Mouse (Mus musculus) thymus, adult 2 months (tissue): ENCODE measurements at regions not wholly inside any gene's neighbourhood (a gene's known extent, or its start where the extent isn't known, plus 50 kb on each side); places are given as distances from the start of the nearest gene placed in this dataset.

Experiments
- CTCF ChIP-seq: fragments of 200-500 bp; IDR thresholded peaks from 2 replicates; pipeline ENCODE4 v1.5.1; 2012; ENCODE audit warnings: mild to moderate bottlenecking, control low read depth, low read length, moderate library complexity, borderline replicate concordance; ENCODE audit not compliant: control insufficient read depth, poor library complexity, insufficient read depth; ENCODE audit errors: extremely low read depth
- POLR2A ChIP-seq: fragments of 200-500 bp; IDR thresholded peaks from 2 replicates; pipeline ENCODE4 v1.6.1; 2012; ENCODE audit warnings: mild to moderate bottlenecking, low read length, control low read depth, moderate library complexity; ENCODE audit not compliant: control insufficient read depth, poor library complexity, insufficient read depth; ENCODE audit errors: extremely low read depth

- TF ChIP-seq CTCF (no peak), POLR2A (no peak)
Measured at GRCm38 (mm10) chr11:111743356-111743755, 677.4 kb downstream of the Kcnj2 start.
